Mouse (Mus musculus) kidney, embryonic 16.5 days (tissue): Measurements from ENCODE around the gene Gp9. TPM values are rescaled to one million over a fixed set of nuclear protein-coding genes. Genes with fewer than 3 reads are reported as not detected.

Experiments
- ATAC-seq: fragments of 200-750 bp; cut with Nextera tagmentation; 2 replicates; pipeline ENCODE4 v1.8.0; 2017; ENCODE audit warnings: moderate TSS enrichment; ENCODE audit not compliant: low FRiP score, low TSS enrichment
- H3K27ac ChIP-seq: fragments of 300-500 bp; sonication (generic); 2 replicates; pipeline ENCODE4 v1.5.1; 2014; ENCODE audit warnings: low read length
- H3K27me3 ChIP-seq: fragments of 300-500 bp; sonication (generic); 2 replicates; pipeline ENCODE4 v1.6.1; 2014; ENCODE audit warnings: low read length, control low read depth, mixed read lengths; ENCODE audit not compliant: insufficient read depth
- H3K36me3 ChIP-seq: fragments of 300-500 bp; sonication (generic); 2 replicates; pipeline ENCODE4 v1.6.1; 2014; ENCODE audit warnings: low read length, control low read depth, mixed read lengths; ENCODE audit not compliant: insufficient read depth
- H3K4me1 ChIP-seq: fragments of 300-500 bp; sonication (generic); 2 replicates; pipeline ENCODE4 v1.6.1; 2014; ENCODE audit warnings: low read length, control low read depth, mixed read lengths; ENCODE audit not compliant: insufficient read depth
- H3K4me2 ChIP-seq: fragments of 300-500 bp; sonication (generic); replicated peaks from 2 replicates; pipeline ENCODE4 v1.6.1; 2014; ENCODE audit warnings: low read depth, low read length
- H3K4me3 ChIP-seq: fragments of 300-500 bp; sonication (generic); 2 replicates; pipeline ENCODE4 v1.5.1; 2014; ENCODE audit warnings: mild to moderate bottlenecking, low read length
- H3K9ac ChIP-seq: fragments of 300-500 bp; sonication (generic); replicated peaks from 2 replicates; pipeline ENCODE4 v1.6.1; 2014; ENCODE audit warnings: low read length
- H3K9me3 ChIP-seq: fragments of 300-500 bp; sonication (generic); 2 replicates; pipeline ENCODE4 v1.6.1; 2016; ENCODE audit warnings: low read length, control low read depth
- WGBS: fragments of 180-500 bp; shearing (Covaris S2); extraction: QIAGEN DNeasy Blood & Tissue Kit; methylation state at CpG from one replicate; pipeline ENCODE4 v1.1.7; 2014; 5-methylcytosine and 5-hydroxymethylcytosine counted together
- polyA plus RNA-seq: library from polyadenylated mRNA; unstranded; fragments of >200 nt; fragmentation: Nextera tagmentation; extraction: Ambion mirVana; gene quantifications from 2 replicates; pipeline ENCODE4 v1.2.1, GENCODE M21; 2015

Gene Gp9
- polyA plus RNA-seq, 1 experiment from 2014 or later = 1.6 TPM

GRCm38 (mm10) chr6:87780546-87781301, 2.9 kb downstream of the Gp9 start:
- WGBS = 81% methylated on average over 10 of the region's 10 CpGs
- no peaks in the 10 kb centered on the region for H3K36me3 ChIP-seq
- no peaks in the 10 kb centered on the region for H3K9me3 ChIP-seq
- H3K9ac ChIP-seq = no peak overlapping the region
- H3K27me3 ChIP-seq = no peaks in the 10 kb centered on the region
- H3K27ac ChIP-seq = no peak overlapping the region
- H3K4me1 ChIP-seq = no peaks in the 10 kb centered on the region
- H3K4me2 ChIP-seq = no peak overlapping the region
- ATAC-seq = no peak
- H3K4me3 ChIP-seq = no peak overlapping the region

- no peak overlapping the region for H3K9ac ChIP-seq
- H3K27me3 ChIP-seq = no peaks in the 10 kb centered on the region
- no peaks in the 10 kb centered on the region for H3K9me3 ChIP-seq
- ATAC-seq = no peak
- 74% methylated on average over 8 of the region's 8 CpGs for WGBS
- H3K27ac ChIP-seq = no peak overlapping the region
- peaks cover 5% of the 10 kb centered on the region; the same call in 1 of the 2 replicates for H3K4me1 ChIP-seq
- H3K36me3 ChIP-seq = no peaks in the 10 kb centered on the region
- no peak overlapping the region for H3K4me3 ChIP-seq
- H3K4me2 ChIP-seq = no peak overlapping the region
Measured at GRCm38 (mm10) chr6:87784033-87784432, 6.2 kb downstream of the Gp9 start.

GRCm38 (mm10) chr6:87786621-87787020, 8.7 kb downstream of the Gp9 start:
- Histone ChIP-seq H3K9ac (no peak overlapping the region), H3K27ac (no peak overlapping the region), H3K36me3 (no peaks in the 10 kb centered on the region; the same call in 1 of the 2 replicates), H3K9me3 (no peaks in the 10 kb centered on the region), H3K27me3 (no peaks in the 10 kb centered on the region), H3K4me1 (peaks cover 26% of the 10 kb centered on the region), H3K4me2 (no peak overlapping the region), H3K4me3 (no peak overlapping the region)
- WGBS = 76% methylated on average over 5 of the region's 5 CpGs
- ATAC-seq = no peak

GRCm38 (mm10) chr6:87787108-87787890, 9.4 kb downstream of the Gp9 start:
- no peak overlapping the region for H3K4me2 ChIP-seq
- peaks cover 26% of the 10 kb centered on the region for H3K4me1 ChIP-seq
- no peak for ATAC-seq
- H3K36me3 ChIP-seq = peaks cover 5% of the 10 kb centered on the region
- 83% methylated on average over 6 of the region's 6 CpGs for WGBS
- H3K27me3 ChIP-seq = no peaks in the 10 kb centered on the region
- H3K9ac ChIP-seq = no peak overlapping the region
- H3K27ac ChIP-seq = no peak overlapping the region
- no peaks in the 10 kb centered on the region for H3K9me3 ChIP-seq
- H3K4me3 ChIP-seq = no peak overlapping the region

GRCm38 (mm10) chr6:87788266-87788895, 10.5 kb downstream of the Gp9 start:
- Histone ChIP-seq H3K4me2 (no peak overlapping the region), H3K27ac (peak overlapping the region; percentile 70; the same call in 1 of the 2 replicates), H3K9me3 (no peaks in the 10 kb centered on the region), H3K9ac (no peak overlapping the region), H3K27me3 (no peaks in the 10 kb centered on the region), H3K4me1 (peaks cover 26% of the 10 kb centered on the region), H3K36me3 (peaks cover 8% of the 10 kb centered on the region), H3K4me3 (no peak overlapping the region)
- no peak for ATAC-seq
- WGBS = 95% methylated on average over 9 of the region's 9 CpGs

GRCm38 (mm10) chr6:87788896-87789587, 11.2 kb downstream of the Gp9 start:
- 0 out of 2 replicates have a peak overlapping the region, but pooled peaks have one; percentile 15 for H3K9ac ChIP-seq

GRCm38 (mm10) chr6:87789791-87790190, 11.9 kb downstream of the Gp9 start:
- Histone ChIP-seq H3K9ac (0 out of 2 replicates have a peak overlapping the region, but pooled peaks have one; percentile 15), H3K4me1 (peaks cover 26% of the 10 kb centered on the region), H3K27me3 (no peaks in the 10 kb centered on the region), H3K9me3 (no peaks in the 10 kb centered on the region), H3K4me3 (no peak overlapping the region), H3K4me2 (no peak overlapping the region), H3K36me3 (peaks cover 8% of the 10 kb centered on the region), H3K27ac (peak overlapping the region; percentile 70)
- ATAC-seq = no peak
- WGBS = 72% methylated on average over 6 of the region's 6 CpGs

More at GRCm38 (mm10) chr6:87788896-87789587, 11.2 kb downstream of the Gp9 start:
- peaks cover 26% of the 10 kb centered on the region for H3K4me1 ChIP-seq
- no peaks in the 10 kb centered on the region for H3K27me3 ChIP-seq
- ATAC-seq = peak; percentile 64
- 38% methylated on average over 5 of the region's 5 CpGs for WGBS
- H3K4me3 ChIP-seq = no peak overlapping the region
- no peaks in the 10 kb centered on the region for H3K9me3 ChIP-seq
- peak overlapping the region; percentile 70 for H3K27ac ChIP-seq
- H3K36me3 ChIP-seq = peaks cover 8% of the 10 kb centered on the region
- no peak overlapping the region for H3K4me2 ChIP-seq

- WGBS = 60% methylated on average over 7 of the region's 7 CpGs
- no peak overlapping the region for H3K4me2 ChIP-seq
- no peaks in the 10 kb centered on the region for H3K27me3 ChIP-seq
Measured at GRCm38 (mm10) chr6:87790779-87791480, 13.1 kb downstream of the Gp9 start.

GRCm38 (mm10) chr6:87791826-87792225, 14.0 kb downstream of the Gp9 start:
- no peak overlapping the region for H3K9ac ChIP-seq
- ATAC-seq = no peak
- H3K36me3 ChIP-seq = peaks cover 8% of the 10 kb centered on the region
- H3K4me2 ChIP-seq = no peak overlapping the region
- H3K27ac ChIP-seq = no peak overlapping the region
- peaks cover 26% of the 10 kb centered on the region for H3K4me1 ChIP-seq
- no peaks in the 10 kb centered on the region for H3K9me3 ChIP-seq
- H3K27me3 ChIP-seq = no peaks in the 10 kb centered on the region
- WGBS = 96% methylated on average over 5 of the region's 5 CpGs
- H3K4me3 ChIP-seq = no peak overlapping the region

More at GRCm38 (mm10) chr6:87790779-87791480, 13.1 kb downstream of the Gp9 start:
- no peak overlapping the region for H3K27ac ChIP-seq
- H3K9me3 ChIP-seq = no peaks in the 10 kb centered on the region
- H3K4me3 ChIP-seq = no peak overlapping the region
- no peak overlapping the region for H3K9ac ChIP-seq
- peaks cover 26% of the 10 kb centered on the region for H3K4me1 ChIP-seq
- ATAC-seq = 0 out of 2 replicates have a peak, but pooled peaks have one; percentile 50
- H3K36me3 ChIP-seq = peaks cover 8% of the 10 kb centered on the region
